Mouse (Mus musculus) liver, adult 2 months (tissue): ENCODE measurements at regions not wholly inside any gene's neighbourhood (a gene's known extent, or its start where the extent isn't known, plus 50 kb on each side); places are given as distances from the start of the nearest gene placed in this dataset.

Experiments used
- CTCF ChIP-seq: fragments of 200-500 bp; IDR thresholded peaks from 2 replicates; pipeline ENCODE4 v1.5.1; 2011; ENCODE audit warnings: low read depth, low read length, control low read depth
- POLR2A ChIP-seq: fragments of 200-500 bp; IDR thresholded peaks from 2 replicates; pipeline ENCODE4 v1.6.1; 2011; ENCODE audit warnings: low read length, control low read depth; ENCODE audit not compliant: insufficient read depth; ENCODE audit errors: extremely low read depth

GRCm38 (mm10) chr10:103549510-103549909 is 181.9 kb downstream of the Slc6a15 start:
- TF ChIP-seq CTCF: no peak
- no peak for TF ChIP-seq POLR2A
